Mouse (Mus musculus) ES-CJ7 (cell line): Measurements from ENCODE around the gene Rnf212b.

Experiments
- DNase-seq: peaks from one replicate; pipeline ENCODE4 v3.0.0; 2011; ENCODE audit warnings: low read depth, low spot score

The Rnf212b gene

GRCm38 (mm10) chr14:54796760-54797159, 17.2 kb upstream of the Rnf212b start:
- no peak for DNase-seq

GRCm38 (mm10) chr14:54799686-54800085, 14.3 kb upstream of the Rnf212b start:
- DNase-seq = peak; percentile 78

GRCm38 (mm10) chr14:54802428-54802827, 11.5 kb upstream of the Rnf212b start:
- DNase-seq = no peak

GRCm38 (mm10) chr14:54806124-54806523, 7.8 kb upstream of the Rnf212b start:
- DNase-seq = no peak

GRCm38 (mm10) chr14:54808718-54809667, 4.9 kb upstream of the Rnf212b start:
- peak; percentile 17 for DNase-seq

GRCm38 (mm10) chr14:54809668-54810033, 4.3 kb upstream of the Rnf212b start:
- DNase-seq = no peak

GRCm38 (mm10) chr14:54815737-54816136, 1.8 kb downstream of the Rnf212b start:
- DNase-seq = no peak

- peak; percentile 64 for DNase-seq
Observed at GRCm38 (mm10) chr14:54817791-54818190, 3.9 kb downstream of the Rnf212b start.

GRCm38 (mm10) chr14:54822301-54822700, 8.4 kb downstream of the Rnf212b start:
- DNase-seq = no peak

GRCm38 (mm10) chr14:54823716-54824115, 9.8 kb downstream of the Rnf212b start:
- no peak for DNase-seq

- peak; percentile 33 for DNase-seq
Observed at GRCm38 (mm10) chr14:54843461-54843860, 29.5 kb downstream of the Rnf212b start.

- DNase-seq = no peak
Observed at GRCm38 (mm10) chr14:54855726-54856125, 41.8 kb downstream of the Rnf212b start.

GRCm38 (mm10) chr14:54856703-54857102, 42.8 kb downstream of the Rnf212b start:
- no peak for DNase-seq

- no peak for DNase-seq
Observed at GRCm38 (mm10) chr14:54857891-54858290, 44.0 kb downstream of the Rnf212b start.

GRCm38 (mm10) chr14:54860511-54860910, 46.6 kb downstream of the Rnf212b start:
- DNase-seq = peak; percentile 56

GRCm38 (mm10) chr14:54863501-54864312, 49.8 kb downstream of the Rnf212b start:
- DNase-seq = peak; percentile 84

- no peak for DNase-seq
Observed at GRCm38 (mm10) chr14:54864313-54865036, 50.5 kb downstream of the Rnf212b start.

GRCm38 (mm10) chr14:54865626-54866025, 51.7 kb downstream of the Rnf212b start:
- DNase-seq = no peak

GRCm38 (mm10) chr14:54866268-54866667, 52.3 kb downstream of the Rnf212b start:
- DNase-seq = no peak

- DNase-seq = peak; percentile 80
Observed at GRCm38 (mm10) chr14:54866936-54867335, 53.0 kb downstream of the Rnf212b start.

- DNase-seq = no peak
Observed at GRCm38 (mm10) chr14:54868026-54868425, 54.1 kb downstream of the Rnf212b start.

- DNase-seq = no peak
Observed at GRCm38 (mm10) chr14:54870861-54871260, 56.9 kb downstream of the Rnf212b start, which contains the start of gene Homez. TSS of gene Homez (minus strand) at chr14:54870961.
